Mouse (Mus musculus) urinary bladder, postnatal 14 days (tissue): Measurements from ENCODE around the gene Vps13d.

ENCODE experiments used
- DNase-seq: peaks from one replicate; pipeline ENCODE4 v3.0.0; 2021; ENCODE audit warnings: low spot score

Gene Vps13d

GRCm38 (mm10) chr4:145035450-145035849, 159.4 kb downstream of the Vps13d start:
- no peak for DNase-seq

GRCm38 (mm10) chr4:145034506-145035243, 160.1 kb downstream of the Vps13d start:
- DNase-seq: peak; percentile 60

GRCm38 (mm10) chr4:145033392-145033791, 161.4 kb downstream of the Vps13d start:
- no peak for DNase-seq

- DNase-seq: no peak
Observed at GRCm38 (mm10) chr4:145032637-145033036, 162.2 kb downstream of the Vps13d start.

- no peak for DNase-seq
Observed at GRCm38 (mm10) chr4:145031510-145031909, 163.3 kb downstream of the Vps13d start.

GRCm38 (mm10) chr4:145026449-145026851, 168.4 kb downstream of the Vps13d start:
- DNase-seq: peak; percentile 31

- peak; percentile 66 for DNase-seq
Observed at GRCm38 (mm10) chr4:145025409-145025762, 169.4 kb downstream of the Vps13d start.

- DNase-seq: peak; percentile 25
Observed at GRCm38 (mm10) chr4:145024694-145025408, 170.0 kb downstream of the Vps13d start.

GRCm38 (mm10) chr4:145023911-145024310, 170.9 kb downstream of the Vps13d start:
- no peak for DNase-seq

GRCm38 (mm10) chr4:145022815-145023214, 172.0 kb downstream of the Vps13d start:
- no peak for DNase-seq

GRCm38 (mm10) chr4:145022211-145022610, 172.6 kb downstream of the Vps13d start:
- DNase-seq: no peak

- no peak for DNase-seq
Observed at GRCm38 (mm10) chr4:145020383-145020782, 174.4 kb downstream of the Vps13d start.

GRCm38 (mm10) chr4:145019121-145019714, 175.6 kb downstream of the Vps13d start:
- DNase-seq: no peak

GRCm38 (mm10) chr4:145017745-145018144, 177.1 kb downstream of the Vps13d start:
- DNase-seq: peak; percentile 64

- no peak for DNase-seq
Observed at GRCm38 (mm10) chr4:145016669-145017068, 178.1 kb downstream of the Vps13d start.

- no peak for DNase-seq
Observed at GRCm38 (mm10) chr4:145014632-145014960, 180.2 kb downstream of the Vps13d start.

- peak; percentile 49 for DNase-seq
Observed at GRCm38 (mm10) chr4:145013760-145014631, 180.8 kb downstream of the Vps13d start.

- no peak for DNase-seq
Observed at GRCm38 (mm10) chr4:145013187-145013586, 181.6 kb downstream of the Vps13d start.

GRCm38 (mm10) chr4:145011156-145011555, 183.6 kb downstream of the Vps13d start:
- no peak for DNase-seq

- DNase-seq: no peak
Observed at GRCm38 (mm10) chr4:145009934-145010333, 184.9 kb downstream of the Vps13d start.

GRCm38 (mm10) chr4:145009437-145009836, 185.4 kb downstream of the Vps13d start:
- DNase-seq: no peak

GRCm38 (mm10) chr4:145005943-145006545, 188.8 kb downstream of the Vps13d start:
- DNase-seq: no peak
